Mouse (Mus musculus): ENCODE data around the gene Olfr603. TPM values are rescaled to one million over a fixed set of nuclear protein-coding genes. Genes with fewer than 3 reads are reported as not detected.

Gene Olfr603
- polyA plus RNA-seq (2012; rRNA removed; ENCODE audit: low replicate concordance) = not detected in 2 replicates

GRCm38 (mm10) chr7:103386077-103386476 lies at the start of gene Olfr603:
Gene Olfr603 (minus strand): TSS chr7:103386177.

GRCm38 (mm10) chr7:103414772-103415171 lies 28.8 kb upstream of the Olfr603 start, which contains the start of gene Usp17lc:
Gene Usp17lc (plus strand): TSS chr7:103415072.

GRCm38 (mm10) chr7:103362555-103362954 lies 23.4 kb downstream of the Olfr603 start, which contains the start of gene Olfr601:
Gene Olfr601 (minus strand): TSS chr7:103362655.

GRCm38 (mm10) chr7:103349569-103349968 lies 36.4 kb downstream of the Olfr603 start, which contains the start of gene Olfr600:
Gene Olfr600 (minus strand): TSS chr7:103349669.

GRCm38 (mm10) chr7:103335617-103336016 lies 50.4 kb downstream of the Olfr603 start, which contains the start of gene Olfr599:
Gene Olfr599 (plus strand): TSS chr7:103335917.

Other genes with a start within 250 kb of the Olfr603 start
- not detected in 2 replicates for gene Olfr588-ps1, start 245.3 kb downstream of the Olfr603 start, polyA plus RNA-seq (2012; rRNA removed; ENCODE audit: low replicate concordance)
- gene Olfr589, start 229.8 kb downstream of the Olfr603 start, polyA plus RNA-seq (2012; rRNA removed; ENCODE audit: low replicate concordance) = not detected in 2 replicates
- gene Olfr591, start 207.8 kb downstream of the Olfr603 start, polyA plus RNA-seq (2012; rRNA removed; ENCODE audit: low replicate concordance) = not detected in 2 replicates
- not detected in 2 replicates for gene Olfr592, start 201.4 kb downstream of the Olfr603 start, polyA plus RNA-seq (2012; rRNA removed; ENCODE audit: low replicate concordance)
- not detected in 2 replicates for gene Olfr593, start 174.3 kb downstream of the Olfr603 start, polyA plus RNA-seq (2012; rRNA removed; ENCODE audit: low replicate concordance)
- gene Olfr594, start 169.2 kb downstream of the Olfr603 start, polyA plus RNA-seq (2012; rRNA removed; ENCODE audit: low replicate concordance) = not detected in 2 replicates
- not detected in 2 replicates for gene Usp17ld, start 133.7 kb downstream of the Olfr603 start, polyA plus RNA-seq (2012; rRNA removed; ENCODE audit: low replicate concordance)
- gene Olfr596, start 80.5 kb downstream of the Olfr603 start, polyA plus RNA-seq (2012; rRNA removed; ENCODE audit: low replicate concordance) = not detected in 2 replicates
- gene Olfr597, start 69.9 kb downstream of the Olfr603 start, polyA plus RNA-seq (2012; rRNA removed; ENCODE audit: low replicate concordance) = not detected in 2 replicates
- gene Olfr598, start 62.6 kb downstream of the Olfr603 start, polyA plus RNA-seq (2012; rRNA removed; ENCODE audit: low replicate concordance) = not detected in 2 replicates
- gene Olfr599, start 50.3 kb downstream of the Olfr603 start, polyA plus RNA-seq (2012; rRNA removed; ENCODE audit: low replicate concordance) = not detected in 2 replicates
- gene Olfr600, start 36.5 kb downstream of the Olfr603 start, polyA plus RNA-seq (2012; rRNA removed; ENCODE audit: low replicate concordance) = not detected in 2 replicates
- not detected in 2 replicates for gene Olfr601, start 23.5 kb downstream of the Olfr603 start, polyA plus RNA-seq (2012; rRNA removed; ENCODE audit: low replicate concordance)
- not detected in 2 replicates for gene Usp17lc, start 28.9 kb upstream of the Olfr603 start, polyA plus RNA-seq (2012; rRNA removed; ENCODE audit: low replicate concordance)
- not detected in 2 replicates for gene Olfr605, start 59.3 kb upstream of the Olfr603 start, polyA plus RNA-seq (2012; rRNA removed; ENCODE audit: low replicate concordance)
- not detected in 2 replicates for gene Olfr606, start 62.9 kb upstream of the Olfr603 start, polyA plus RNA-seq (2012; rRNA removed; ENCODE audit: low replicate concordance)
- gene Olfr607, start 78.0 kb upstream of the Olfr603 start, polyA plus RNA-seq (2012; rRNA removed; ENCODE audit: low replicate concordance) = not detected in 2 replicates
- gene Olfr608, start 83.7 kb upstream of the Olfr603 start, polyA plus RNA-seq (2012; rRNA removed; ENCODE audit: low replicate concordance) = not detected in 2 replicates
- gene Olfr609, start 111.9 kb upstream of the Olfr603 start, polyA plus RNA-seq (2012; rRNA removed; ENCODE audit: low replicate concordance) = not detected in 2 replicates
- gene Olfr610, start 125.9 kb upstream of the Olfr603 start, polyA plus RNA-seq (2012; rRNA removed; ENCODE audit: low replicate concordance) = not detected in 2 replicates
- not detected in 2 replicates for gene Olfr611, start 134.7 kb upstream of the Olfr603 start, polyA plus RNA-seq (2012; rRNA removed; ENCODE audit: low replicate concordance)
- gene Olfr612, start 156.5 kb upstream of the Olfr603 start, polyA plus RNA-seq (2012; rRNA removed; ENCODE audit: low replicate concordance) = not detected in 2 replicates
- not detected in 2 replicates for gene Olfr613, start 161.9 kb upstream of the Olfr603 start, polyA plus RNA-seq (2012; rRNA removed; ENCODE audit: low replicate concordance)
- not detected in 2 replicates for gene Olfr615, start 169.9 kb upstream of the Olfr603 start, polyA plus RNA-seq (2012; rRNA removed; ENCODE audit: low replicate concordance)
- not detected in 2 replicates for gene Olfr616, start 183.0 kb upstream of the Olfr603 start, polyA plus RNA-seq (2012; rRNA removed; ENCODE audit: low replicate concordance)
- not detected in 2 replicates for gene Olfr617, start 186.9 kb upstream of the Olfr603 start, polyA plus RNA-seq (2012; rRNA removed; ENCODE audit: low replicate concordance)
- gene Olfr618, start 203.9 kb upstream of the Olfr603 start, polyA plus RNA-seq (2012; rRNA removed; ENCODE audit: low replicate concordance) = not detected in 2 replicates
- not detected in 2 replicates for gene Olfr619, start 214.4 kb upstream of the Olfr603 start, polyA plus RNA-seq (2012; rRNA removed; ENCODE audit: low replicate concordance)
- not detected in 2 replicates for gene Olfr620, start 226.4 kb upstream of the Olfr603 start, polyA plus RNA-seq (2012; rRNA removed; ENCODE audit: low replicate concordance)

Measured in mammary gland, adult 2 months (tissue).